Mouse (Mus musculus) layer of hippocampus, postnatal 14 days (tissue): ENCODE measurements around the gene Phkg2. TPM values are rescaled to one million over a fixed set of nuclear protein-coding genes. Genes with fewer than 3 reads are reported as not detected.

Experiments
- total RNA-seq, 2 experiments: library from RNA; stranded (reverse); gene quantifications; 2 replicates each; pipeline ENCODE4 v1.2.3; 2021

Gene Phkg2
- total RNA-seq, 2 experiments from 2014 or later: 79.5 to 83.7 TPM

Other genes starting within 250 kb of the Phkg2 start
- gene Zfp768, start 227.8 kb upstream of the Phkg2 start, total RNA-seq: 10 to 100 TPM; 12.4 to 12.8 TPM
- 1 to 10 TPM; 5.3 to 6.0 TPM for gene Zfp747, start 197.3 kb upstream of the Phkg2 start, total RNA-seq
- gene 9130019O22Rik, start 186.2 kb upstream of the Phkg2 start, total RNA-seq: 1 to 10 TPM; 2.7 to 3.2 TPM
- 1 to 10 TPM; 6.1 to 7.4 TPM for gene E430018J23Rik, start 179.7 kb upstream of the Phkg2 start, total RNA-seq
- 1 to 10 TPM; 3.4 to 4.2 TPM for gene Zfp764, start 166.5 kb upstream of the Phkg2 start, total RNA-seq
- 10 to 100 TPM; 10.6 to 10.7 TPM for gene Zfp688, start 151.3 kb upstream of the Phkg2 start, total RNA-seq
- 1 to 10 TPM; 7.3 to 8.1 TPM for gene Zfp689, start 124.2 kb upstream of the Phkg2 start, total RNA-seq
- gene Prr14, start 113.7 kb upstream of the Phkg2 start, total RNA-seq: 10 to 100 TPM; 29.4 to 31.3 TPM
- gene Fbrs, start 94.1 kb upstream of the Phkg2 start, total RNA-seq: 10 to 100 TPM; 62.9 to 66.8 TPM
- 100 to 1,000 TPM; 104 to 115 TPM for gene Srcap, start 61.4 kb upstream of the Phkg2 start, total RNA-seq
- 10 to 100 TPM in 1 of 2 experiments, 1 to 10 TPM in 1; 9.8 to 11.0 TPM for gene Gm42715, start 53.8 kb upstream of the Phkg2 start, total RNA-seq
- 1 to 10 TPM in 1 of 2 experiments, under 1 TPM in 1; 0.94 to 2.2 TPM for gene Tmem265, start 11.9 kb upstream of the Phkg2 start, total RNA-seq
- gene Ccdc189, start 15.3 kb downstream of the Phkg2 start, total RNA-seq: 10 to 100 TPM in 1 of 2 experiments, 1 to 10 TPM in 1; 9.3 to 12.4 TPM
- 10 to 100 TPM; 69.9 to 72.1 TPM for gene Rnf40, start 15.4 kb downstream of the Phkg2 start, total RNA-seq
- gene Zfp629, start 42.5 kb downstream of the Phkg2 start, total RNA-seq: 10 to 100 TPM; 21.3 to 22.6 TPM
- 10 to 100 TPM; 30.3 to 38.0 TPM for gene Bcl7c, start 135.6 kb downstream of the Phkg2 start, total RNA-seq
- gene Ctf1, start 139.4 kb downstream of the Phkg2 start, total RNA-seq: 1 to 10 TPM; 3.2 to 5.4 TPM
- not detected for gene Ctf2, start 158.8 kb downstream of the Phkg2 start, total RNA-seq
- 10 to 100 TPM; 73.0 to 73.5 TPM for gene Fbxl19, start 171.2 kb downstream of the Phkg2 start, total RNA-seq
- 10 to 100 TPM; 22.4 to 22.7 TPM for gene Orai3, start 196.5 kb downstream of the Phkg2 start, total RNA-seq
- gene Setd1a, start 203.3 kb downstream of the Phkg2 start, total RNA-seq: 10 to 100 TPM; 38.2 to 41.8 TPM
- 1 to 10 TPM; 4.1 to 4.7 TPM for gene Gm49388, start 212.3 kb downstream of the Phkg2 start, total RNA-seq
- 1 to 10 TPM; 5.9 to 6.6 TPM for gene Hsd3b7, start 227.3 kb downstream of the Phkg2 start, total RNA-seq